Mouse (Mus musculus) heart, postnatal 0 days (tissue): Measurements from ENCODE around the gene Tox2.

ENCODE experiments used
- CTCF ChIP-seq: IDR thresholded peaks from 2 replicates; pipeline ENCODE4 v1.5.1; 2016; ENCODE audit warnings: antibody characterized with exemption, control low read depth, low read depth
- EP300 ChIP-seq: IDR thresholded peaks from 2 replicates; pipeline ENCODE4 v1.6.1; 2016; ENCODE audit warnings: antibody characterized with exemption, low read depth

DNA sequence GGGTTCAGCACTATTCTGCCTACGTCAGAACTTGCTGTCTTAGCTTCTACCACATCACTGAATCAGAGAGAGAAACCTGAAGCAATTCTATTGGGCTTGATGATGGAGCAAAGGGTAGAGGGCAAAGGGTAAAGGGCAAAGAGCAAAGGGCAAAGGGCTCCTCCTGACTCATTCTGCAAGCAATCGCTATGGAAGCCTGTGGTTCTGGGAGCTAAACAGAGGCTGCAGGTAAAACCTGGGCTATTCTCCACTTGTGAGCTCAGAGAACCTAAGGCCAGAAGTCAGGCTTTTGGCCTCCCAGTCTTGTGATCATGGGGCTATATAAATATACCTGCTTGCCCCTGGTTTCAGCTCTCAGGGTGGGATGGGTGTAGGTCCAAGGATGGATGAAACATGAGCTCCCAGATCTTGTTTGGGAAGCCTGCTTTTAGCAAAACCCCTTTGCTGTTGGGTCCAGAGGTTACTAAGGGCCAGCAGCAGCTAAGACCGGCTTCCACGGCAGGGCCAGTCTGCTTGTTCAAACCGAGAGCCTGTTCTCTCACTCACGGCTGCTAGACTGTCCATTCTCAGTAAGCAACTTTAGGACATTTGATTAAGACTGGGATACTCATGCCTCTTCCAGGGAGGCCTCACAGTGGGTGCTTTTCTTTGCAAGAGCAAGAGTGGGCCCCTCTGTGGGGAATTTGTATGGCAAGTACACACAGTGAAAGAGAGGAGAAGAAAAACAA is 7.7 kb upstream of the Tox2 start:
- TF ChIP-seq EP300 (no peak), CTCF (no peak)
